Comparison of ENCODE assay signal across 8 mouse cellular contexts in the genomic region with DNA sequence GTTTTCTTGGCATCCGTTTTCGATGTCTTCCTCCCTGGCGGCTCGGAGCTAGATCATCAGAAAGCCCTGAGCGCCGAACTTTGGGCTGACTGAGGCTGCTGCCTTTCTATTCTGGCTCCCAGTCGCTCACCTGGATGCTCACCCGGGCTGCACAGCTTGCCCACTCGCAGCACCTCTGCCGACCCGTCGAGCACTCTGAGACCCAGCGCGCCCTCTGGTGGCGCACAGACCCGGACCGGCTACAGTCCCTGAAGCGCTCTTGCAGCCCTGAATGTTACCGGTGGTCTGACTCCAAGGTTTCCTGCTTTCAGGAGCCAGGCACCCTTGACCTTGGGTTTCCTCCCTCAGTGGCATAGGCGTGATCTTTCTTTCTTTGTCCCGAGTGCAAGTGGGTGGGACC. TPM values are rescaled to one million over a fixed set of nuclear protein-coding genes. Genes with fewer than 3 reads are reported as not detected.
A peak's percentile ranks its signal among the peaks of the same experiment; 100 is the strongest.
DNase-seq lines count a peak whose midpoint lies in the region; ATAC-seq and TF ChIP-seq lines count a peak whose summit lies in the region.

No protein-coding gene starts in this region.

- peak overlapping the region; percentile 38 for H3K4me2 ChIP-seq in hindbrain, postnatal 0 days (ENCODE audit: low read depth, low read length)

- H3K9me3 ChIP-seq in hindbrain, postnatal 0 days (ENCODE audit: low read length): no peaks in the 10 kb centered on the region

- ATAC-seq in hindbrain, postnatal 0 days: peak; percentile 49
- ATAC-seq in megakaryocyte, adult 5-6 weeks (ENCODE audit: poor library complexity, severe bottlenecking): peak; percentile 47; the same call in 1 of the 2 replicates

- 0 out of 2 replicates have a peak, but pooled peaks cover 5% of the 10 kb centered on the region for H3K27me3 ChIP-seq in hindbrain, postnatal 0 days (ENCODE audit: insufficient read depth, low read length)

- H3K9ac ChIP-seq in hindbrain, postnatal 0 days (replicated peaks; ENCODE audit: low read length): no peak overlapping the region

- no peak overlapping the region for H3K4me3 ChIP-seq in hindbrain, postnatal 0 days (ENCODE audit: low read length)
- no peak overlapping the region for H3K4me3 ChIP-seq in left cerebral cortex, adult 2 months

- peak; percentile 95 for TF ChIP-seq CTCF in hindbrain, postnatal 0 days (IDR thresholded peaks at IDR 0.05; ENCODE audit: low read depth)
- peak; percentile 86 for TF ChIP-seq CTCF in left cerebral cortex, adult 2 months (IDR thresholded peaks at IDR 0.05)

- no peaks in the 10 kb centered on the region for H3K4me1 ChIP-seq in hindbrain, postnatal 0 days (ENCODE audit: insufficient read depth, low read length)

- H3K27ac ChIP-seq in hindbrain, postnatal 0 days: no peak overlapping the region
- no peak overlapping the region for H3K27ac ChIP-seq in left cerebral cortex, adult 2 months

- 8% methylated on average over 21 of the region's 21 CpGs for WGBS in hindbrain, postnatal 0 days

- no peaks in the 10 kb centered on the region for H3K36me3 ChIP-seq in hindbrain, postnatal 0 days (ENCODE audit: insufficient read depth, low read length)

- peak; percentile 68 for DNase-seq in NIH3T3 (ENCODE audit: low read depth)
- peak; percentile 90 to 91 for DNase-seq in cerebellum, postnatal 14 days
- DNase-seq in gastrocnemius, adult 8-10 months (ENCODE audit: low spot score in 2 of 2): peak; percentile 48 to 58
- peak; percentile 87 for DNase-seq in hindbrain, postnatal 0 days (ENCODE audit: low spot score)
- peak; percentile 70 to 73 for DNase-seq in left cerebral cortex, adult 2 months (ENCODE audit: extremely low spot score in 1 of 2, low spot score in 2 of 2)
- DNase-seq in right cerebral cortex, postnatal 10 days (ENCODE audit: low spot score in 2 of 2): peak; percentile 66 to 81
- DNase-seq in urinary bladder, postnatal 14 days (ENCODE audit: low spot score): peak; percentile 73

- intact Hi-C loops in left cerebral cortex, adult 2 months (cut with DNase I): loop anchor here (1.0 kb wide), 1 partner anchor 269 kb away; no protein-coding TSS in a partner anchor

RNA-seq across cellular contexts. Expression of a gene that starts 41.8 kb away (rescaled TPM):
- 1 to 10 TPM; 6.7 to 9.7 (median 7.4) TPM for total RNA-seq in gastrocnemius, adult 8-10 months (2022)
- 9.8 and 11.0 TPM in 2 replicates for total RNA-seq in hindbrain, postnatal 0 days (2014; rRNA removed)
- 3.1 TPM in 2 replicates for polyA plus RNA-seq in hindbrain, postnatal 0 days (2015; fragmentation: Nextera tagmentation; extraction: Ambion mirVana)
- total RNA-seq in left cerebral cortex, adult 2 months (2021): 1 to 10 TPM; 1.8 to 2.2 TPM
- not detected in 2 replicates for total RNA-seq in megakaryocyte, adult 5-6 weeks (2015)
- total RNA-seq in megakaryocyte, adult 5-6 weeks (2017): not detected in 2 replicates
